16 mouse cellular contexts compared by ENCODE assay signal in genomic region chr5:44764911-44765310, GRCm38 (mm10). TPM values are rescaled to one million over a fixed set of nuclear protein-coding genes. Genes with fewer than 3 reads are reported as not detected.
DNase-seq lines count a peak whose midpoint lies in the region; ATAC-seq and TF ChIP-seq lines count a peak whose summit lies in the region.
"Had no signal": no experiment of that assay in that cellular context is flagged by ENCODE, and none has a peak within 500 bp of the region (broad histone marks: within the 10 kb centered on the region; RNA-seq: fewer than 3 reads in every experiment).

No protein-coding gene starts in this region.

- H3K4me1 ChIP-seq in kidney, embryonic 16.5 days (ENCODE audit: insufficient read depth, low read length), result no peaks in the 10 kb centered on the region
- H3K4me1 ChIP-seq in intestine, postnatal 0 days (replicated peaks; ENCODE audit: control insufficient read depth, insufficient read depth, low read length), result no peaks in the 10 kb centered on the region
- H3K4me1 ChIP-seq: embryonic facial prominence, embryonic 10.5 days; forebrain, embryonic 12.5 days had no signal

- peak; percentile 27 for DNase-seq in adrenal gland, adult 2 months
- no peak for DNase-seq in adrenal gland, postnatal 4 days (ENCODE audit: low spot score in 2 of 2)
- DNase-seq in heart, adult 9 months (ENCODE audit: low spot score in 2 of 2), result peak; percentile 65 to 82
- DNase-seq in lung, postnatal 36 days, result peak; percentile 83
- DNase-seq in urinary bladder, postnatal 36 days (ENCODE audit: low spot score in 2 of 2), result no peak
- DNase-seq in right cerebral cortex, postnatal 36 days (ENCODE audit: low spot score in 2 of 2), result no peak
- DNase-seq: cerebellum, adult 11-12 months; gastrocnemius, postnatal 25 days; retina, postnatal 1 day had no signal

- 77% methylated on average over 7 of the region's 7 CpGs for WGBS in kidney, embryonic 16.5 days
- 67% methylated on average over 7 of the region's 7 CpGs for WGBS in intestine, postnatal 0 days

- H3K36me3 ChIP-seq in kidney, embryonic 16.5 days (ENCODE audit: insufficient read depth, low read length), result no peaks in the 10 kb centered on the region
- H3K36me3 ChIP-seq in intestine, postnatal 0 days (ENCODE audit: control insufficient read depth, insufficient read depth), result no peaks in the 10 kb centered on the region
- H3K36me3 ChIP-seq: embryonic facial prominence, embryonic 10.5 days; forebrain, embryonic 12.5 days had no signal

- no peaks in the 10 kb centered on the region for H3K27me3 ChIP-seq in kidney, embryonic 16.5 days (ENCODE audit: insufficient read depth, low read length)
- H3K27me3 ChIP-seq in intestine, postnatal 0 days (replicated peaks; ENCODE audit: control insufficient read depth, insufficient read depth, low read length), result no peaks in the 10 kb centered on the region
- H3K27me3 ChIP-seq: forebrain, embryonic 12.5 days had no signal

- TF ChIP-seq CTCF in intestine, postnatal 0 days (IDR thresholded peaks at IDR 0.05; ENCODE audit: low read depth), result no peak

- no peak overlapping the region for H3K4me2 ChIP-seq in kidney, embryonic 16.5 days (replicated peaks; ENCODE audit: low read depth, low read length)
- no peak overlapping the region for H3K4me2 ChIP-seq in intestine, postnatal 0 days (replicated peaks; ENCODE audit: low read depth)
- H3K4me2 ChIP-seq: forebrain, embryonic 12.5 days; midbrain, embryonic 11.5 days had no signal

- H3K9ac ChIP-seq in kidney, embryonic 16.5 days (replicated peaks; ENCODE audit: low read length), result no peak overlapping the region
- H3K9ac ChIP-seq in intestine, postnatal 0 days (ENCODE audit: low read depth, low read length), result no peak overlapping the region
- H3K9ac ChIP-seq: forebrain, embryonic 12.5 days had no signal

- no peaks in the 10 kb centered on the region for H3K9me3 ChIP-seq in kidney, embryonic 16.5 days (ENCODE audit: low read length)
- no peaks in the 10 kb centered on the region for H3K9me3 ChIP-seq in intestine, postnatal 0 days (ENCODE audit: control insufficient read depth)
- H3K9me3 ChIP-seq: embryonic facial prominence, embryonic 10.5 days; forebrain, embryonic 12.5 days had no signal

- H3K27ac ChIP-seq in kidney, embryonic 16.5 days (ENCODE audit: low read length), result peak overlapping the region; percentile 82
- no peak overlapping the region for H3K27ac ChIP-seq in intestine, postnatal 0 days (ENCODE audit: low read depth, low read length)
- H3K27ac ChIP-seq: embryonic facial prominence, embryonic 10.5 days; forebrain, embryonic 12.5 days had no signal

- H3K4me3 ChIP-seq in kidney, embryonic 16.5 days (ENCODE audit: low read length), result no peak overlapping the region
- no peak overlapping the region for H3K4me3 ChIP-seq in intestine, postnatal 0 days (ENCODE audit: low read depth, low read length)
- H3K4me3 ChIP-seq: embryonic facial prominence, embryonic 10.5 days; forebrain, embryonic 12.5 days had no signal

- 0 out of 2 replicates have a peak, but pooled peaks have one; percentile 19 for ATAC-seq in kidney, embryonic 16.5 days (ENCODE audit: low FRiP score, low TSS enrichment)
- no peak for ATAC-seq in intestine, postnatal 0 days
- ATAC-seq: hindbrain, embryonic 16.5 days had no signal

RNA-seq across cellular contexts. Expression of gene Ldb2, which starts 34.6 kb away (rescaled TPM):
- 10 to 100 TPM; 26.4 to 43.1 TPM for total RNA-seq in adrenal gland, adult 2 months (2021)
- 23.1 and 29.1 TPM in 2 replicates for polyA plus RNA-seq in adrenal gland, adult 2 months (2012; rRNA removed)
- total RNA-seq in adrenal gland, postnatal 4 days (2021), result 10 to 100 TPM; 79.4 to 80.9 TPM
- 115 and 121 TPM in 2 replicates for polyA plus RNA-seq in kidney, embryonic 16.5 days (2015; fragmentation: Nextera tagmentation; extraction: Ambion mirVana)
- polyA plus RNA-seq in intestine, postnatal 0 days (2015; fragmentation: Nextera tagmentation; extraction: Ambion mirVana), result 10.5 and 12.0 TPM in 2 replicates
- total RNA-seq: MEL had no signal

Comparison
In these comparisons a context has a peak if more than half of its experiments do, and no peak if none do; other contexts are left out.
1. DNase-seq: peak in adrenal gland, adult 2 months (single experiment), heart, adult 9 months (2 of 2) and lung, postnatal 36 days (single experiment); none in adrenal gland, postnatal 4 days (0 of 2), urinary bladder, postnatal 36 days (0 of 2) and right cerebral cortex, postnatal 36 days (0 of 2).